27 mouse cellular contexts compared by ENCODE assay signal in the genomic region with DNA sequence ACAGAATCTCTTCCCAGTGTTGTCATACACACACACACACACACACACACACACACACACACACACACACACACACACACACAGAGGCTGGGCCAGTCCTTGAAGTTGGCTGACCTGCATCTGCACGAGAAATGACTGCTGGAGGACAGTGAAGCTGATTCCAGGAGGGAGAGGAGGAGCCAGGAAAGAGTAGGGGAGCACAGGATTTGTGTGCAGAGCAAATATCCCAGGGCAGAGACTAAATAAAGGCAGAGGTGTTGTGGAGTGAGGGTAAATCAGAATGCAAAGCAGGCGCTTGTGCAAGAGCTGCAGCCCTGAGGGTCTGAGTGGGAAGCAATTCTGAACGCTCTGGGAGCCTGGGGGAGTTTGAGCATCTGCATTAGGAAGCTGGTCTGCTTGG. TPM values are rescaled to one million over a fixed set of nuclear protein-coding genes. Genes with fewer than 3 reads are reported as not detected.
A peak's percentile ranks its signal among the peaks of the same experiment; 100 is the strongest.
DNase-seq lines count a peak whose midpoint lies in the region; ATAC-seq and TF ChIP-seq lines count a peak whose summit lies in the region.
"Had no signal": no experiment of that assay in that cellular context is flagged by ENCODE, and none has a peak within 500 bp of the region (broad histone marks: within the 10 kb centered on the region; RNA-seq: fewer than 3 reads in every experiment).

No protein-coding gene starts in this region.

- H3K27ac ChIP-seq in liver, embryonic 14.5 days = no peak overlapping the region
- H3K27ac ChIP-seq in macrophage = 0 out of 2 replicates have a peak overlapping the region, but pooled peaks have one; percentile 70
- H3K27ac ChIP-seq: embryonic facial prominence, embryonic 13.5 days; forebrain, embryonic 12.5 days; hindbrain, embryonic 10.5 days; hindbrain, embryonic 14.5 days had no signal

- TF ChIP-seq EP300 in liver, embryonic 14.5 days (IDR thresholded peaks at IDR 0.05; ENCODE audit: low read depth) = no peak

- DNase-seq in adrenal gland, postnatal 10 days = peak; percentile 48
- DNase-seq in adrenal gland, adult (ENCODE audit: inconsistent age in 2 of 2, low spot score in 1 of 2) = no peak
- peak; percentile 33 for DNase-seq in lung, postnatal 10 days
- DNase-seq in lung, postnatal 36 days = no peak
- no peak for DNase-seq in liver, embryonic 14.5 days (ENCODE audit: low read depth in 3 of 3, low spot score in 3 of 3)
- DNase-seq in cerebellum, adult 9-11 months = no peak
- no peak for DNase-seq in kidney, adult 9 months
- DNase-seq: adrenal gland, adult 2 months; B cell, adult 2 months; cerebellum, adult 11-12 months; cerebellum, adult 9-10 months; cerebellum, postnatal 36 days; forebrain, postnatal 0 days; gastrocnemius, postnatal 14 days had no signal

- peaks cover 8 to 51% of the 10 kb centered on the region in 2 experiments for H3K4me1 ChIP-seq in liver, embryonic 14.5 days (replicated peaks; ENCODE audit: control insufficient read depth in 2 of 2, insufficient read depth in 2 of 2, low read length in 1 of 2)

- no peak overlapping the region for H3K4me3 ChIP-seq in liver, embryonic 14.5 days (ENCODE audit: insufficient read depth in 1 of 2, low read depth in 2 of 2, low read length in 2 of 2)
- H3K4me3 ChIP-seq in macrophage (ENCODE audit: inconsistent target) = no peak overlapping the region
- H3K4me3 ChIP-seq: embryonic facial prominence, embryonic 13.5 days; forebrain, embryonic 12.5 days; heart, embryonic 12.5 days; hindbrain, embryonic 10.5 days had no signal

- 68% methylated on average over 3 of the region's 3 CpGs for WGBS in liver, embryonic 14.5 days (ENCODE audit: insufficient replicate concordance)
- WGBS in macrophage (ENCODE audit: missing documents) = 91% methylated on average over 3 of the region's 3 CpGs

- no peaks in the 10 kb centered on the region for H3K27me3 ChIP-seq in liver, embryonic 14.5 days (ENCODE audit: control insufficient read depth, insufficient read depth, low read length)

- no peaks in the 10 kb centered on the region; the same call in 1 of the 2 replicates for H3K79me2 ChIP-seq in macrophage (ENCODE audit: inconsistent target)

- no peaks in the 10 kb centered on the region for H3K36me3 ChIP-seq in liver, embryonic 14.5 days (replicated peaks; ENCODE audit: control insufficient read depth, insufficient read depth, low read depth)
- H3K36me3 ChIP-seq in macrophage (ENCODE audit: inconsistent target) = no peaks in the 10 kb centered on the region
- H3K36me3 ChIP-seq: embryonic facial prominence, embryonic 13.5 days; forebrain, embryonic 12.5 days; G1E; heart, embryonic 12.5 days; hindbrain, embryonic 10.5 days had no signal

- H3K9me3 ChIP-seq in liver, embryonic 14.5 days (ENCODE audit: control insufficient read depth, low read length) = no peaks in the 10 kb centered on the region
- H3K9me3 ChIP-seq: embryonic facial prominence, embryonic 13.5 days; forebrain, embryonic 12.5 days; G1E; heart, embryonic 12.5 days; hindbrain, embryonic 10.5 days had no signal

- no peak overlapping the region for H3K9ac ChIP-seq in liver, embryonic 14.5 days (replicated peaks)
- H3K9ac ChIP-seq: embryonic facial prominence, embryonic 13.5 days; forebrain, embryonic 12.5 days; forebrain, postnatal 0 days; heart, embryonic 12.5 days; hindbrain, embryonic 14.5 days had no signal

- TF ChIP-seq CTCF in liver, embryonic 14.5 days (IDR thresholded peaks at IDR 0.05; ENCODE audit: low read depth) = no peak

- peak; percentile 8; the same call in 1 of the 2 replicates for ATAC-seq in liver, embryonic 14.5 days (ENCODE audit: insufficient read depth)
- ATAC-seq: CD4-positive, CD25-positive, alpha-beta regulatory T cell, adult 4 months; forebrain, postnatal 0 days had no signal

- no peak overlapping the region for H3K4me2 ChIP-seq in liver, embryonic 14.5 days (ENCODE audit: low read depth)
- H3K4me2 ChIP-seq: embryonic facial prominence, embryonic 13.5 days; forebrain, embryonic 12.5 days; heart, embryonic 12.5 days; hindbrain, embryonic 14.5 days had no signal

RNA-seq across cellular contexts. Expression of gene Ifnar2, which starts 12.4 kb away (rescaled TPM):
- total RNA-seq in adrenal gland, postnatal 10 days (2021) = 10 to 100 TPM; 78.4 TPM
- 23.0 and 33.1 TPM in 2 replicates for polyA plus RNA-seq in liver, embryonic 14.5 days (2012; rRNA removed)
- polyA plus RNA-seq in liver, embryonic 14.5 days (2014; fragmentation: Nextera tagmentation; extraction: Ambion mirVana) = 68.4 and 74.4 TPM in 2 replicates
- total RNA-seq in macrophage (2018; cell fraction: chromatin; rRNA removed) = 100 to 1,000 TPM; 154 to 353 (median 191) TPM
- 100 to 1,000 TPM; 175 to 241 (median 207) TPM for total RNA-seq in macrophage (2018; cell fraction: cytosol; rRNA removed)
- total RNA-seq in macrophage (2018; cell fraction: nucleus; rRNA removed) = 100 to 1,000 TPM; 188 to 308 (median 236) TPM
- polyA plus RNA-seq in macrophage (2018) = 183 to 327 TPM (median 193 TPM) in 3 replicates

RNA-seq across cellular contexts. Expression of gene Gm21970, which starts 31.4 kb away (rescaled TPM):
- total RNA-seq in adrenal gland, postnatal 10 days (2021) = not detected
- polyA plus RNA-seq in liver, embryonic 14.5 days (2012; rRNA removed) = 0.04 and 0.14 TPM in 2 replicates
- polyA plus RNA-seq in liver, embryonic 14.5 days (2014; fragmentation: Nextera tagmentation; extraction: Ambion mirVana) = 0.67 TPM in 1 of 2 replicates, not detected in the other
- not detected for total RNA-seq in macrophage (2018; cell fraction: chromatin; rRNA removed)
- under 1 TPM in 8 of 26 experiments, not detected in 18; 0.23 to 0.80 (median 0.37) TPM for total RNA-seq in macrophage (2018; cell fraction: cytosol; rRNA removed)
- 1 to 10 TPM in 1 of 26 experiments, not detected in 25; 1.6 TPM for total RNA-seq in macrophage (2018; cell fraction: nucleus; rRNA removed)
- not detected in 3 replicates for polyA plus RNA-seq in macrophage (2018)
- total RNA-seq: forebrain, postnatal 0 days; gastrocnemius, adult 18-20 months; gastrocnemius, postnatal 14 days; heart, adult 8-10 months; heart, postnatal 25 days had no signal
- polyA plus RNA-seq: adrenal gland, adult 2 months; CD4-positive, CD25-positive, alpha-beta regulatory T cell, adult 4 months; embryonic facial prominence, embryonic 13.5 days; forebrain, embryonic 12.5 days; forebrain, postnatal 0 days; G1E; gonadal fat pad, adult 2 months; heart, embryonic 12.5 days; heart, embryonic 16.5 days; hindbrain, embryonic 10.5 days; hindbrain, embryonic 14.5 days had no signal

RNA-seq across cellular contexts. Expression of gene Il10rb, which starts 45.8 kb away (rescaled TPM):
- 10 to 100 TPM; 75.4 to 78.8 TPM for total RNA-seq in adrenal gland, postnatal 10 days (2021)
- polyA plus RNA-seq in liver, embryonic 14.5 days (2012; rRNA removed) = 12.4 and 12.7 TPM in 2 replicates
- polyA plus RNA-seq in liver, embryonic 14.5 days (2014; fragmentation: Nextera tagmentation; extraction: Ambion mirVana) = 24.9 and 28.7 TPM in 2 replicates
- total RNA-seq in macrophage (2018; cell fraction: chromatin; rRNA removed) = 100 to 1,000 TPM; 195 to 513 (median 266) TPM
- 100 to 1,000 TPM; 302 to 435 (median 372) TPM for total RNA-seq in macrophage (2018; cell fraction: cytosol; rRNA removed)
- 100 to 1,000 TPM; 321 to 683 (median 404) TPM for total RNA-seq in macrophage (2018; cell fraction: nucleus; rRNA removed)
- polyA plus RNA-seq in macrophage (2018) = 357 to 533 TPM (median 380 TPM) in 3 replicates

Comparison
In these comparisons a context has a peak if more than half of its experiments do, and no peak if none do; other contexts are left out.
1. DNase-seq: peak in adrenal gland, postnatal 10 days (single experiment) and lung, postnatal 10 days (single experiment); none in adrenal gland, adult (0 of 2), lung, postnatal 36 days (single experiment), liver, embryonic 14.5 days (0 of 3), cerebellum, adult 9-11 months (single experiment) and kidney, adult 9 months (single experiment).
2. RNA of gene Il10rb, which starts 45.8 kb away (polyA plus RNA-seq): 357 to 533 TPM in macrophage; 12.4 to 28.7 TPM in liver, embryonic 14.5 days; every median in the first group is over 10 times any median in the second.